Mouse (Mus musculus) C2C12 (cell line): ENCODE results near the gene Naaa. TPM values are rescaled to one million over a fixed set of nuclear protein-coding genes. Genes with fewer than 3 reads are reported as not detected.

Source experiments
- H3K27me3 ChIP-seq: one replicate; pipeline ENCODE4 v1.6.1; 2011; ENCODE audit not compliant: control insufficient read depth, insufficient read depth, insufficient read length
- H3K36me3 ChIP-seq: one replicate; pipeline ENCODE4 v1.6.1; 2011; ENCODE audit not compliant: control insufficient read depth, insufficient read depth
- H3K4me3 ChIP-seq: one replicate; pipeline ENCODE4 v1.5.1; 2011; ENCODE audit warnings: mild to moderate bottlenecking, control low read depth; ENCODE audit not compliant: poor library complexity, insufficient read depth, severe bottlenecking
- H3K79me2 ChIP-seq: one replicate; pipeline ENCODE4 v1.6.1; 2011; ENCODE audit not compliant: control insufficient read depth, insufficient read depth
- H3K79me3 ChIP-seq: one replicate; pipeline ENCODE4 v1.6.1; 2011; ENCODE audit warnings: low read depth, control low read depth
- H3ac ChIP-seq: one replicate; pipeline ENCODE3; 2011; ENCODE audit warnings: low read depth; ENCODE audit not compliant: control insufficient read depth, insufficient read length
- CEBPB ChIP-seq: IDR thresholded peaks from one replicate; pipeline ENCODE4 v1.6.1; 2011; ENCODE audit warnings: low read depth, mild to moderate bottlenecking, control low read depth, moderate library complexity
- CTCF ChIP-seq: IDR thresholded peaks from one replicate; pipeline ENCODE4 v1.5.1; 2011; ENCODE audit not compliant: control insufficient read depth, insufficient read depth, insufficient read length
- FOSL1 ChIP-seq: IDR thresholded peaks from one replicate; pipeline ENCODE4 v1.8.0; 2011; ENCODE audit warnings: mild to moderate bottlenecking, low read length; ENCODE audit not compliant: poor library complexity, insufficient read depth, severe bottlenecking
- MAX ChIP-seq: IDR thresholded peaks from one replicate; pipeline ENCODE4 v1.6.1; 2011; ENCODE audit warnings: mild to moderate bottlenecking, control low read depth
- MYOD1 ChIP-seq: IDR thresholded peaks from one replicate; pipeline ENCODE4 v1.6.1; 2011; ENCODE audit warnings: low read depth; ENCODE audit not compliant: control insufficient read depth, insufficient read length
- MYOG ChIP-seq: IDR thresholded peaks from one replicate; pipeline ENCODE4 v1.6.1; 2011; ENCODE audit not compliant: control insufficient read depth, insufficient read length; ENCODE audit errors: extremely low read depth
- USF1 ChIP-seq: IDR thresholded peaks from one replicate; pipeline ENCODE4 v1.6.1; 2011; ENCODE audit warnings: low read depth, mild to moderate bottlenecking, control low read depth, moderate library complexity
- polyA plus RNA-seq: library from polyadenylated mRNA; unstranded; fragments of >200 nt; fragmentation: generic; extraction: Trizol; gene quantifications from one replicate; pipeline ENCODE4 v1.2.1, GENCODE M21; 2012; ENCODE audit warnings: missing spikeins

Gene Naaa
- polyA plus RNA-seq, 1 experiment, result 5.4 TPM

DNA sequence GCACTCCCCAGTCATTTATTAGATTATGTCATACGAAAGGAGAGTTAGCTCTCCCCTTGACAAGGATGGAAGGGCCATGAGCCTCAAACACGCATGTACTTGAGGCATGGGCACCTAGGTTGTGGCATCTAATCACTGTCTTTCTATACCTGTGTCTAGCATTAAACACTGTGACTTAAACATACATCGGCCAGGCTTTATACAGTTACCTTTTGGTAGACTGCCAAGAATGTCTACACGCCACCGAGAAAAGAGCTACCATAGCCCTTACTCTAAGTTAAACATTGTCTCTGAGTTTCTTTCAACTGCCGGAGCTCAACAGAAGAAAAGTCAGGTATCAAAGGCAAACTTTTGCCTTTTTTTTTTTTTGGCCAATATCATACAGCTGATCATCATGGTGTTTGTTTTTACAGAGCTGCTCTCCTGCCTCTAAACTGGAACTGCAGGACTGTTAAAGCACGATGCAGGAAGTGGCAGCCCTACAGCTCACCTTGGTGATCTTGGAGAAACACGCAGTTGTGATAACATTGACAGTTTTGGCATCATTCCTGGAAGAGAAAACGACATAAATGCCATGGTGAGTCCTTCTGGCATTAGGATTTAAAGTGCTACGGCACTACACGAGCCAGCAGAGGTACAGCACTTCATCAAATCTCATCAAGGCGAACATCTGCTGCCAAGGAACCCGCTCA is 24.3 kb upstream of the Naaa start:
- TF ChIP-seq MYOG (no peak), MAX (no peak), FOSL1 (no peak), USF1 (no peak), CTCF (no peak), CEBPB (no peak), MYOD1 (no peak)
- Histone ChIP-seq H3K36me3 (peaks cover 65% of the 10 kb centered on the region), H3K4me3 (no peak overlapping the region), H3ac (no peak overlapping the region), H3K79me3 (peaks cover 11% of the 10 kb centered on the region), H3K27me3 (no peaks in the 10 kb centered on the region), H3K79me2 (peaks cover 20% of the 10 kb centered on the region)

DNA sequence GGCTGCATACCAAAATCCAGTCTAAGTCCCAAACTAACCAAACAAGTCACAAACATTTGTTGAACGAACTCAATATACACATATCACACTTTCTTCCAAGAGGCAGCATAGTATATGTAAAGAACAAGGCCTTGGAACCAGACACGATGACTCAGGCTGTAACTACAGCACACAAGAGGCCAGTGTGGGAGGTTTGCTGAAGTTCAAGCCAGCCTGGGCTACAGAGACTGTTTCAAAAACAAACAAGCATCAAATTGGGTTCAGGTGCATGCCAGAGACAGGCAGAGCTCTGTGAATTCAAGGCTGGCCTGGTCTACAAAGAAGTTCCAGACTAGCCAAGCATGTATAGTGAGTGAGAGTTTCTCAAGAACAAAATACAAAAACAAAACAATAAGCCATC is 16.6 kb upstream of the Naaa start:
- no peak overlapping the region for H3ac ChIP-seq
- H3K4me3 ChIP-seq, result no peak overlapping the region
- H3K36me3 ChIP-seq, result peaks cover 79% of the 10 kb centered on the region
- H3K79me3 ChIP-seq, result no peaks in the 10 kb centered on the region
- H3K27me3 ChIP-seq, result no peaks in the 10 kb centered on the region
- TF ChIP-seq USF1 (no peak), MAX (no peak), CEBPB (no peak), FOSL1 (no peak), CTCF (no peak), MYOD1 (no peak), MYOG (no peak)
- H3K79me2 ChIP-seq, result no peaks in the 10 kb centered on the region

DNA sequence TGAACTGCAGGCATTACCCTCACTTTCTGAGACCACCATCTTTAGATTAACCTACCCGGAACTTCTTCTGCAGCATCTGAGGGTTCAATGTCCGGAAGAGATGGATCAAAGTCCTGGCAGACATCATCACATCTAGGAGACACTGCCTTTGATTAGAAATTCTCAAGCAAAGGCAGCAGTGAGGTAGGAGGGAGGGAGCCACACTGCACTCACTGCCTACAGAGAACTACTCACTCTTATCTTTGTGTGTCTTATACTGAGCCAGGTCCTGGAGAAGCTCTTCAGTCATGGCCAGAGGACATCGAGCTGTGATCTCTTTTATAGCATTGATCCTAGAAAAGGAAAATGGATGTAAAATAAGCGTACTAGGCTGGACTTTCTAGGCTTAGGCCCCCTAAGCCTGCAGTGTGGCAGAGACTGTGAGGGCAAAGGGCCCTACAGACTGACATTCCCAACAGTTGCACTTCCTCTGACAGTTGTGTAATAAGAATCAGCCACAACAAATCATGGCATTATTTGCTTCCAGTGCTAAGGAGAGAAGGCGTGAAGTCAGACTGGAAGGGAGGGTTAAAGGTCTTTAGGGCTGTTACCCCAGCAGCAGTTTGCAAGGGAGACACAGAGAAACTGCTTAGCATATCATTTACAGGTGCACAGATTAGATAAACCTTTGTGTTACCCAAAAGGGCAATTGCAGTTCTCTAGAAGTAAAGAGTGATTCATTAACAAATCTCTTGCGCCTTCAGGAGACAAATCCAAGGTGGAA is 13.9 kb upstream of the Naaa start:
- peaks cover 85% of the 10 kb centered on the region for H3K36me3 ChIP-seq
- H3K79me2 ChIP-seq, result no peaks in the 10 kb centered on the region
- no peaks in the 10 kb centered on the region for H3K79me3 ChIP-seq
- TF ChIP-seq MYOG (no peak), FOSL1 (no peak), MYOD1 (no peak), USF1 (no peak), MAX (no peak), CTCF (no peak), CEBPB (no peak)
- H3ac ChIP-seq, result no peak overlapping the region
- H3K27me3 ChIP-seq, result no peaks in the 10 kb centered on the region
- no peak overlapping the region for H3K4me3 ChIP-seq

DNA sequence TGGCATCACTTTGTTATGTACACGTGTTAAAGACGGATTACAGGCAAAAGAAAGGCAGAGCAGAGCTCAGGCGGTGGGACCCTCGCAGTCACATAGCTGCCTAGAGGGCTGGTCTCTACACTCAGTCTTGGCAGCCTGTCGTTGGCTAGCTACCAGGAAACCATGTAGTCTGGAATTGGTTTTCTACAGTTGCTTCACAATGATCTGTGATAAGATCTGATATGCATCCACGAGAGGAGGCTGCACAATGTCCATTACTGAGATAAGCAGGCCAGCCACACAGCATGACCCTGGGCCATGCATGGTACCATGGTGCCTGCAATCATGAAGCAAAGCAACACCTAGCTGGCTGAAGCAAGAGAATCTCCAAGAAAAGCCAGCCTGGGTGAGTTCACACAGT is 9.9 kb upstream of the Naaa start:
- Histone ChIP-seq H3ac (no peak overlapping the region), H3K79me2 (no peaks in the 10 kb centered on the region), H3K36me3 (peaks cover 72% of the 10 kb centered on the region), H3K27me3 (no peaks in the 10 kb centered on the region), H3K4me3 (no peak overlapping the region), H3K79me3 (no peaks in the 10 kb centered on the region)
- TF ChIP-seq CTCF, result no peak
- TF ChIP-seq CEBPB, result no peak
- no peak for TF ChIP-seq MYOG
- no peak for TF ChIP-seq USF1
- TF ChIP-seq FOSL1, result no peak
- TF ChIP-seq MAX, result no peak
- no peak for TF ChIP-seq MYOD1

DNA sequence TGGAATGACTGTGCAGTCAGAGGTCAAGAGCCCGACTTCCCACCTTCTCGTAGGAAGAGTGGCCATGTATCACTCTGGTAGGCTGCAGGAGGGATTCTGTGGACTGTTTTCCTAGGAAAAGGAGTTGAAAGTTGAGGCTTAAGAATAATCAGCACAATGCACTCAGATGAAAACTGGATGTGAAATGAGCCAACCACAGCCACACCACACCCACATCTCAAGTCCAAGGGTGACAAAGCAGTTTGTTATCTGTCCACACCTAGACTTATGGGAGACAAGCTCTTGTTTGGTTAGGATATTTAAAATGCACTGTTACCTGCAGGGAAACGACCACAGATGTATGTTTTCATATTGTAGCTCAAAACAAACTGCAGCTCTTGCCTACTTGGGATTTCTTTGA is 5.1 kb upstream of the Naaa start:
- Histone ChIP-seq H3K4me3 (no peak overlapping the region), H3K79me2 (no peaks in the 10 kb centered on the region), H3K79me3 (no peaks in the 10 kb centered on the region), H3K27me3 (no peaks in the 10 kb centered on the region), H3ac (no peak overlapping the region), H3K36me3 (peaks cover 32% of the 10 kb centered on the region)
- TF ChIP-seq MYOG, result no peak
- no peak for TF ChIP-seq MYOD1
- TF ChIP-seq CEBPB, result no peak
- no peak for TF ChIP-seq MAX
- TF ChIP-seq CTCF, result no peak
- TF ChIP-seq FOSL1, result no peak
- TF ChIP-seq USF1, result no peak

DNA sequence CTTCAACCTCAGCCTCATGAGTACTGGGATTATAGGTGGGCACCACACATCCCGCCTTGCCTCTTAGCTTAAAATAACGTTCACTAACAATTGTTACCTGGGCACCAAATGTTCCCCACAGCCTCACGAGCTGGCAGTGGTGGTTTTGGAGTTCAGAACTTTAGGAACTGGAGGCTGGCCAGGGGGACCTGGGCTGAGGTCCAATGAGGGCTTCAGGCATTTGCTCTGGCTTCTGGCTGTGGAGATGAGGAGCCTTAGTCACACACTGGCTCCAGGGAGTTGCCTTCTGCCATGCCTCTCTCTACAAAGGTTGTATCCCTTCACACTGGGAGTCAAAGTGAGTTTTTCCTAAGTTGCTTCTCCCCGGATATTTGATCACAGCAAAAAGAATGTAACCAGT is 4.6 kb upstream of the Naaa start:
- Histone ChIP-seq H3K36me3 (peaks cover 27% of the 10 kb centered on the region), H3K79me2 (no peaks in the 10 kb centered on the region), H3ac (no peak overlapping the region), H3K27me3 (no peaks in the 10 kb centered on the region), H3K4me3 (no peak overlapping the region), H3K79me3 (no peaks in the 10 kb centered on the region)
- TF ChIP-seq MAX (no peak), CEBPB (no peak), FOSL1 (no peak), MYOG (no peak), USF1 (no peak), MYOD1 (no peak), CTCF (no peak)
